Mouse (Mus musculus) bone marrow macrophage, adult 2 months (primary cell): ENCODE measurements at regions not wholly inside any gene's neighbourhood (a gene's known extent, or its start where the extent isn't known, plus 50 kb on each side); places are given as distances from the start of the nearest gene placed in this dataset.

Experiments used
- H3K27ac ChIP-seq: 2 replicates; pipeline ENCODE4 v1.5.1; 2012; ENCODE audit warnings: low read depth, low read length; ENCODE audit not compliant: insufficient read depth
- H3K4me1 ChIP-seq: 2 replicates; pipeline ENCODE4 v1.6.1; 2012; ENCODE audit warnings: low read length; ENCODE audit not compliant: control insufficient read depth, insufficient read depth
- H3K4me3 ChIP-seq: 2 replicates; pipeline ENCODE4 v1.5.1; 2012; ENCODE audit warnings: mild to moderate bottlenecking, low read length, moderate library complexity; ENCODE audit not compliant: insufficient read depth
- CTCF ChIP-seq: IDR thresholded peaks from 2 replicates; pipeline ENCODE4 v1.5.1; 2012; ENCODE audit warnings: low read depth, mild to moderate bottlenecking, low read length, moderate library complexity
- POLR2A ChIP-seq: IDR thresholded peaks from 2 replicates; pipeline ENCODE4 v1.6.1; 2012; ENCODE audit warnings: mild to moderate bottlenecking, low read depth, low read length, borderline replicate concordance

DNA sequence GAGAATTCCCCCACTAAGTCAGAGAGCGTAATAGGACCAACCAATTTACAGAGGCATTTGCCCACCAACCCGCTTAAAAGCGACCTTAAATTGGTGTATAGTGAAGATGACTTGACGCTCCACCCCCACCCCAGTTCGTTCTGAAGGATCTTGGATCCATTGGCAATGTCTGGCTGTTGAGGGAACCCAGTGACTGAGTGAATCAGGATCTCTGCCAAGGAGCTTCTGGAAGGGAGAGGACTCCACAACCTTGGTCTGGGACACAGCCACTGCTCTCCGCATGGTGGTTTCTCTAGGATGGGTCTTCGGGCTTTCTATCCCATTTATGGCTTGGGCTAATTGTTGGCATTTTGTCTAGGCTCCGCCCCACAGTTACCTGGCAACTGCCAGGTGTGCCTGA lies 83.3 kb upstream of the Fzd10 start:
- no peak overlapping the region for H3K27ac ChIP-seq
- no peaks in the 10 kb centered on the region for H3K4me1 ChIP-seq
- no peak overlapping the region for H3K4me3 ChIP-seq
- TF ChIP-seq POLR2A (no peak), CTCF (no peak)

DNA sequence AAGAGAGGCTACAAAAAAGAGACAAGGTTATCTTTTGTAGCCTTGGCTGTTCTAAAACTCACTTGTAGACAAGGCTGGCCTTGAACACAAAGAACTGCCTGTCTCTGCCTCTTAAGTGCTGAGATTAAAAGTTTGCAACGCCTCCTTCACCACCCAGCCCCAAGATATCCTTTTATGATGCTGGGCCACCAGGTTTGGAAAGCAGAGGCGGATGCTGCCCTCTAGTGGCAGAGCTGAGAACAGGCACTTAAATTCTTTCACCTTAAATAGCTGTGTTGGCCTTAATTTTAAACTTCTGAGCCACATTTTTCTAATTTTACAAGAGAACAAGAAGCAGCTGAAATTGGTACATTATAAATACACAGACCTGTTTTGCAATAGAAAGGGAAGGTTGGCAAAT lies 82.5 kb upstream of the Tmem132d start:
- TF ChIP-seq POLR2A (no peak), CTCF (peak; percentile 65)
- no peaks in the 10 kb centered on the region for H3K4me1 ChIP-seq
- no peak overlapping the region for H3K4me3 ChIP-seq
- H3K27ac ChIP-seq = no peak overlapping the region

DNA sequence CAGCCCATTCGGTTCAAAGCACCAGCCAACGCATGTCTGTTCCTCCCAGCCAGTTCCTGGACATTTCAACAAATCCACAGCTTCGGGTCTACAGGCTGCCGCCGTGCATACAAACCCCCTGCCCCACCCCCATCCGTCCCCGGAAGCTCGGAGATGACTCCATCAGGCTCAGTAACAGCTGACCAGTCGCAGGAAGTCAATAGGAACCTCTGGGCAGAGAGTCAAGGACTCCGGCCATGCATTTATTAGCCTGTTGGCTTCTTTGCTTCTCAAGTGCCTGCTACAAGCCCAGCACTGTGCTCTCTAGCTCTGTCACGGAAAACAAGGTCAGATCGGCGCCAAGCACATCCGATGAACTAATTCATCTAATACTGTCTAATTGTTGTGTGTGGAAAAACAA lies 80.4 kb upstream of the Tmem132d start:
- H3K27ac ChIP-seq = no peak overlapping the region
- TF ChIP-seq POLR2A (no peak), CTCF (no peak)
- no peak overlapping the region for H3K4me3 ChIP-seq
- H3K4me1 ChIP-seq = no peaks in the 10 kb centered on the region

DNA sequence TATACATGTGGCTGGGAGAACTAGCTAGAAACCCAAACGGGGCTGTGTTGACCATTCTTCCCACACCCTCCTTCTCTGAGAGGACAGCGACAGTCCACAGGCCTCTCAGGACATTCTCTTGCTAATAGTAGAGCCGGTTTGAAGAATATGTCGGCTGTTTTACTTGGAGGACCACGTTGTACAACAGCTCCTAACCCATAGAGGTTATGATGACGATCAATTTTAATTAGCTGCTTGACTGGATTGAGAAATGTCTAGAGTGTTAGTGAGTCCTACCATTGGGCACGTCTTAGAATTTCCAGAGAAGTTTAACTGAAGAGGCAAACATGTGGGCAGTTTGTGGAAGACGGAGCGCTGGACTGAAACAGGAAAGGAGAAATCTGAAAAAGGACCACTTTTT lies 79.7 kb upstream of the Tmem132d start:
- Histone ChIP-seq H3K4me3 (no peak overlapping the region), H3K4me1 (no peaks in the 10 kb centered on the region), H3K27ac (no peak overlapping the region)
- no peak for TF ChIP-seq CTCF
- TF ChIP-seq POLR2A = no peak

DNA sequence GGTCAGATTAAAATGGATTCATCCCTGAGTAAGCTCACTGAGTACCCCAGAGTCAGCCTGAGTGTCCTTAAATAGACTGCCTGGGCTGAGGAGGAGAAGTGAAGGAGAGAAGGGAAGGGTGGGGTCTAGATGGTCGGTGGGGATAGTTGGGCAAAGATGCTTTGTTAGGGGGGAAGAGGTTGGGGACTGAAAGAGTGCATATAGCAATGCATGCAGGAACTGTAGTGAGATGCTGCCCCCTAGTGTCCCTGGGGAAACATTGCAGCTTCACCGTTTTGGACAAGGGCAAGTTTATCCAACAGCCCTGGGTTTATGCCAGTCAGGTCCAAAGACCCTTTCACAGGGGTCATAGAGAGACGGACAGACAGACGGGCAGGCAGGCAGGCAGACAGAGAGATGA lies 71.6 kb upstream of the Tmem132d start:
- Histone ChIP-seq H3K4me1 (no peaks in the 10 kb centered on the region), H3K4me3 (no peak overlapping the region), H3K27ac (no peak overlapping the region)
- TF ChIP-seq CTCF (0 out of 2 replicates have a peak, but pooled peaks have one; percentile 20), POLR2A (no peak)

DNA sequence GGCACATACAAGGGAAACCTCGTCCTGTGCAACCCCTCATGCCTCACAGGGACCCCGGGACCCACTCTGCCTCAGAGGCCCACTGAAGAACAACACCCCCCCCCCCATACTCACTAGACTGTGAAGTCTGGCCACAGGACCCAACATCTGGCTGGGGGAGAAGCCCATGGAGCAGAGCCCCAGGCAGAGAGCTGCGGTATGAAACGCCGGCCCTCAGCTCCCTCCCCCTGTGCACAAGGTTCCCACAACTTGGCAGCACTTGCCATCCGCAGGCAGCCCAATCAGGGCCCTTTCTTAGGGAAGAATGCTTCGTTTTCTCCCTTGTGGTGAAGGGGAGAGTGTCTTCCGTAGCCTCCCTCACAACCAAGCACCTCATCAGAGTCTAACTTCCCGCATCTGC lies 66.6 kb upstream of the Tmem132d start:
- TF ChIP-seq POLR2A = no peak
- no peak for TF ChIP-seq CTCF
- Histone ChIP-seq H3K27ac (no peak overlapping the region), H3K4me3 (no peak overlapping the region), H3K4me1 (no peaks in the 10 kb centered on the region)

DNA sequence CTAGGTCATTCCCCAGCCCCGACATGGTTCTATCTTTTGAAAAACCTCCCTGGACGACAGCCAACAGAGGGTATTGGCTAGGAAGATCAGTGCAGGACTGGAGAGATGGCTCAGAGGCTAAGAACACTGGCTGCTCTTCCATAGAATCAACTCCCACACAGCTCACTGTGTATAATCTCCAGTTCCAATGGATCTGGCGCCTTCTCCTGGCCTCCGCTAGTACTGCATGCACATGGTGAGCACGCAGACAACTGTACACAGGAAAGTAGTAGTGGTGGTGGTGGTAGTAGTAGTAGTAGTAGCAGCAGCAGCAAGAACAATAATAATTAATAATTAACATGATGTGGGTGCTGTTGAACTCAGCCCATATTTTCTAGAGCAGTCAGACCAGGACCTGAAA lies 66.2 kb upstream of the Tmem132d start:
- Histone ChIP-seq H3K4me3 (no peak overlapping the region), H3K4me1 (no peaks in the 10 kb centered on the region), H3K27ac (no peak overlapping the region)
- TF ChIP-seq CTCF = no peak
- TF ChIP-seq POLR2A = no peak

DNA sequence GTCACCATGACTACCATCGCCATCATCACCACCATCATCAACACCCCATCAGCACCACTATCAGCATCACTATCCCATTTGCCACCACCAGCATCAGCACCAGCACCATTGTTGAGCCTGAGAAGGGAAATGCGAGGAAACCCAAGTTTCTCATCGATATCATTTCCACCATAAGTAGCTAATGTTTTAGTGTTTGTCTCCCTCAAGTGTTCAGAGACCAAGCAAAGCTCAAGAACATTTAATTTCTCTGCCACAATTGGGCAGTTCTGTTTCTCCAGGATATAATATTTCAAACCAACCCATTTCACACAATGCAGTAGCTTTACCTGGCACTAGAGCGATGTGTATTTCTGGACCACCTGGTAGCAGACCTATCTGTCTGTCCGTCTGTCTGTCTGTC lies 59.7 kb upstream of the Tmem132d start:
- H3K4me1 ChIP-seq = no peaks in the 10 kb centered on the region
- H3K4me3 ChIP-seq = no peak overlapping the region
- no peak overlapping the region for H3K27ac ChIP-seq
- no peak for TF ChIP-seq CTCF
- no peak for TF ChIP-seq POLR2A

DNA sequence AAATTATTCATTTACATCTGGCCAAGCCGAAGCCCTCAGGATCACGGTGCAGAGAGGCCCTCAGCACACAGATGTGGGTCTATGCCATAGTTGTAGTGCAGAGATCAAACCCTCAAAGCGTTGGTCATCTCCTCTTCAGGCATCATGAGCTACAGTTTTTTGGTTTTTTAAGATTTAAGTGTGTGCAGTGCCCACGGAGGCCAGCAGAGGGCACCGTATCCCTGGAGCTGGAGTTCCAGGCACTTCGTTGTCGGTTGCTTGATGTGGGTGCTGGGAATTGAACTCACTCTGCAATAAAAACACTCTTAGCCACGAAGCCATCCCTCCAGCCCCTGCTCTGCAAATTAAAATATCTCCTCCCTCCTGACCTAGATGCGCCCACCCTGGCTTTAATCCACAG lies 58.3 kb upstream of the Tmem132d start:
- TF ChIP-seq POLR2A (no peak), CTCF (0 out of 2 replicates have a peak, but pooled peaks have one; percentile 8)
- no peak overlapping the region for H3K4me3 ChIP-seq
- H3K4me1 ChIP-seq = no peaks in the 10 kb centered on the region
- H3K27ac ChIP-seq = no peak overlapping the region

DNA sequence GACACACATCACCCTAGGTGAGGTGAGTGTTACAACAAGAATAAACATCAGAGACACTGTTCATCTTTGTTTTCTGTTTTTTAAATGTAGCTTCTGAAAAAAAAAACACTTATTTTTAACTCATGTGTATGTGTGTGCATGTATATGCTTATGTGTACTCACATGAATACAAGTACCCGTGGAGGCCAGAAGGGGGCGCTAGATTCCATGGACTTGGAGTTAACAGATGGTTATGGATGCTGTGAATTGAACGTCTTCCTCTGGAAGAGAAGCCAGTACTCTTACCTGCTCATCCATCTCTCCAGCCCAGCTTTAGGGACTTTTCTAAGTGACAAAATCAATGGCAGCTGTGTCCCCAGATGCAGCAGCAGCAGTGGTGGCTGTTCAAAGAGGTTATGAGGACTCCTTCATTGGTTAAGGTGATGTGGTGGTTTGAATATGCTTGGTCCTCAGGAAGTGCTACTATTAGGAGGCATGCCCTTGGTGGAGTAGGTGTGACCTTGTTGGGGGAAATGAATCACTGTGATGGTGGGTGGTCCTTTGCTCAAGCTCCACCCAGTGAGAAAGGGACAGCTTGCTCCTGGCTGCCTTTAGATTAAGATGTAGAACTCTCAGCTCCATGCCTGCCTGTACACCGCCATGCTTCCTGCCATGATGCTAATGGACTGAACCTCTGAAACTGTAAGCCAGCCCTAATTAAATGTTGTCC lies 56.1 kb upstream of the Tmem132d start:
- no peak for TF ChIP-seq POLR2A
- TF ChIP-seq CTCF = no peak
- H3K4me1 ChIP-seq = no peaks in the 10 kb centered on the region
- no peak overlapping the region for H3K4me3 ChIP-seq
- H3K27ac ChIP-seq = no peak overlapping the region

DNA sequence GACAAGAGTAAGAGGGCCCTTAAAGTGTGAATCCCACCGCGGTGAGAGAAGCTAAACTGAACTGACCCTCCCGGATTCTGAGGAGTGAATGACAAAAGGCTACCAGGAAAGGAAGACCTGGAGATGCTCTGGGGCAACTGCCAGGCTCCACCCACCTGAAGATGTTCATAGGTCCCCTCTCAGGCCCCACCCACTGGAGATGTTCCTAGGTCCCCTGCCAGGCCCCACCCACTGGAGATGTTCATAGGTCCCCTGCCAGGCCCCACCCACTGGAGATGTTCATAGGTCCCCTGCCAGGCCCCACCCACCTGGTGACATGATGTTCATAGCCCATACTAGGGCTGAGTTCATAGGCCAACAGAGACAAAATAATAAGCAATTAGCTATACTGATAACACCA lies 54.5 kb upstream of the Tmem132d start:
- Histone ChIP-seq H3K4me3 (no peak overlapping the region), H3K4me1 (no peaks in the 10 kb centered on the region), H3K27ac (no peak overlapping the region)
- TF ChIP-seq POLR2A = no peak
- TF ChIP-seq CTCF = no peak

DNA sequence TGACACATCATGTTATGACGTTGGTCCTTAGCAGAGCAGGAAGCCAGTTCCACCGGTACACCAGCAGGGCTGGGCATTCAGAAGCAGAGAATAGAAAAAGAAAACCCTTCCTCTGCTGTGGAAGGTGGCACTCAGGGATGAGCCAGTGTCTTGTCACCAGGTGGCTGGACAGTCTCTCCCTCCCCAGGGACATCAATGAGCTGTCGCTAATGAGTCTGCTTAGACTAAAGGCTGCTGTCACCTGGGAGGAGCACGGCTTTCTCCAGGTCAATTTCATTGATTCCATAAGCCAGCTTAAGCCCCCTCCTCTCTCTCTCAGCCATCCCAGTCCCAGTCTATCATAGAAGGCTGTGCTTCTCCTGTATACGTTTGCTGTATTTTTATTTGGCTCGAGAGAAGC lies 51.2 kb upstream of the Tmem132d start:
- no peak overlapping the region for H3K27ac ChIP-seq
- no peak overlapping the region for H3K4me3 ChIP-seq
- H3K4me1 ChIP-seq = no peaks in the 10 kb centered on the region
- TF ChIP-seq CTCF (no peak), POLR2A (no peak)
